Mouse (Mus musculus): ENCODE measurements around the gene Heatr9. TPM values are rescaled to one million over a fixed set of nuclear protein-coding genes. Genes with fewer than 3 reads are reported as not detected.
A peak's percentile ranks its signal among the peaks of the same experiment; 100 is the strongest.
"Not testable (repeated sequence)": the region's sequence is repeated elsewhere in the genome, so short reads cannot be mapped to it uniquely, and the experiment has no call there.

The Heatr9 gene
- total RNA-seq (2021): not detected
- long read RNA-seq, experiment 1: 0 reads
- long read RNA-seq, experiment 2: 0 reads

- DNase-seq: no peak
These were observed at the start of gene Heatr9 for GRCm38 (mm10) chr11:83522075-83522474. Gene Heatr9 (minus strand): TSS chr11:83522175.

- no peak for DNase-seq
These were observed 48.2 kb upstream of the Heatr9 start for GRCm38 (mm10) chr11:83570189-83570588.

- DNase-seq: no peak
These were observed 47.3 kb upstream of the Heatr9 start for GRCm38 (mm10) chr11:83569249-83569648.

GRCm38 (mm10) chr11:83568786-83569185 lies 46.8 kb upstream of the Heatr9 start:
- DNase-seq: no peak

- peak; percentile 53 for DNase-seq
These were observed 46.1 kb upstream of the Heatr9 start for GRCm38 (mm10) chr11:83568061-83568460.

GRCm38 (mm10) chr11:83567311-83567710 lies 45.3 kb upstream of the Heatr9 start:
- DNase-seq: no peak

- DNase-seq: no peak
These were observed 44.6 kb upstream of the Heatr9 start for GRCm38 (mm10) chr11:83566617-83567016.

- DNase-seq: peak; percentile 38
These were observed 41.8 kb upstream of the Heatr9 start for GRCm38 (mm10) chr11:83563754-83564153.

- no peak for DNase-seq
These were observed 40.4 kb upstream of the Heatr9 start for GRCm38 (mm10) chr11:83562311-83562887.

- no peak for DNase-seq
These were observed 38.4 kb upstream of the Heatr9 start for GRCm38 (mm10) chr11:83560405-83560804.

- no peak for DNase-seq
These were observed 35.1 kb upstream of the Heatr9 start for GRCm38 (mm10) chr11:83557074-83557473.

GRCm38 (mm10) chr11:83556085-83556781 lies 34.3 kb upstream of the Heatr9 start:
- DNase-seq: peak; percentile 32

- no peak for DNase-seq
These were observed 29.7 kb upstream of the Heatr9 start for GRCm38 (mm10) chr11:83551668-83552067.

GRCm38 (mm10) chr11:83551037-83551436 lies 29.1 kb upstream of the Heatr9 start:
- DNase-seq: not testable (repeated sequence)

GRCm38 (mm10) chr11:83550186-83550632 lies 28.2 kb upstream of the Heatr9 start:
- no peak for DNase-seq

GRCm38 (mm10) chr11:83544214-83544613 lies 22.2 kb upstream of the Heatr9 start:
- DNase-seq: no peak

GRCm38 (mm10) chr11:83541415-83541814 lies 19.4 kb upstream of the Heatr9 start:
- no peak for DNase-seq

- DNase-seq: no peak
These were observed 19.0 kb upstream of the Heatr9 start for GRCm38 (mm10) chr11:83540931-83541330.

GRCm38 (mm10) chr11:83538705-83539314 lies 16.8 kb upstream of the Heatr9 start:
- no peak for DNase-seq

GRCm38 (mm10) chr11:83536831-83537230 lies 14.9 kb upstream of the Heatr9 start:
- no peak for DNase-seq

GRCm38 (mm10) chr11:83534609-83535423 lies 12.8 kb upstream of the Heatr9 start:
- DNase-seq: peak; percentile 91

GRCm38 (mm10) chr11:83534143-83534542 lies 12.2 kb upstream of the Heatr9 start:
- DNase-seq: no peak

- no peak for DNase-seq
These were observed 11.2 kb upstream of the Heatr9 start for GRCm38 (mm10) chr11:83533192-83533591.
